Mouse (Mus musculus) brain, embryonic 14.5 days (tissue): Measurements from ENCODE around the gene Stra6.

Experiments
- CTCF ChIP-seq: fragments of 200-500 bp; IDR thresholded peaks from 2 replicates; pipeline ENCODE4 v1.5.1; 2012; ENCODE audit warnings: inconsistent platforms, mild to moderate bottlenecking, moderate library complexity, borderline replicate concordance; ENCODE audit not compliant: insufficient read depth, insufficient read length; ENCODE audit errors: extremely low read depth
- POLR2A ChIP-seq: fragments of 200-500 bp; IDR thresholded peaks from 2 replicates; pipeline ENCODE4 v1.6.1; 2012; ENCODE audit warnings: mild to moderate bottlenecking, inconsistent platforms, borderline replicate concordance; ENCODE audit not compliant: poor library complexity, insufficient read depth, insufficient read length, severe bottlenecking; ENCODE audit errors: extremely low read depth

DNA sequence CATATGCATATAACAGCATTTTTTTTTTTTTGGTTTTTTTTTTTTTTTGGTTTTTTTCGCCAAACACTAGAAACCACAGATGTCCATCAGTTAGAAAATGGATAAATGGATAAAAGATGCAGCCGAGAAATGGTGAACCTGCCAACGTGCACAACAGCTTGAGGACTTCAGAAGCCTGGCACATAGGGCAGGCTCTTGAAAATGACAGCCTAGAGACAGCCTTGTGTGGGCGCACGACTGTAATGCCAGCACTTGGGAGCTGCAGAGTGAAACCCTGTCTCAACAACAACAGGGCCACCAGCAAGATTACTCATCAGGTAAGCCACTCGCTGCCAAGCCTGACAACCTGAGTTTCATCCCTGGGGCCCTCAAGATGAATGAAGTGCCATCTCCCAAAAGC, 105.8 kb downstream of the Stra6 start:
- TF ChIP-seq CTCF (no peak), POLR2A (no peak)
